9 mouse cellular contexts compared by ENCODE assay signal in the genomic region with DNA sequence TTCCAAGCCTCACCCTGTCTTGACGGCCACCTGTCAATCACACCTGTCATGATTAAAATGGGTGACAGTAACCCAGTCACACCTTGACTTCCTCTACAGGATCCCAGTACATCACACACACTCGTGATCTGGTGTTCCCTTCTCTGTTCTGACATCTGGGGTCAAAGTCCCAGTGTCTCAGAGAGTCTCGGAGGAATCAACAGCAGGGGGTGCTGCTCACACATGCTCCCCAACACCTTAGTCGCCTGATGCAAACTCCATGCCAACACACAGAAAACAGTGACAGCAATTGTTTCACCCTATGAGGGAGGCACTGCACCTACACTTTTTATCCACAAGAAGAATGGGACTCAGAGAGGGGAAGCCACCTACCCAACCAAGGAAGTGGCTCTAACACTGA. TPM values are rescaled to one million over a fixed set of nuclear protein-coding genes. Genes with fewer than 3 reads are reported as not detected.
DNase-seq lines count a peak whose midpoint lies in the region; ATAC-seq and TF ChIP-seq lines count a peak whose summit lies in the region.
"Had no signal": no experiment of that assay in that cellular context is flagged by ENCODE, and none has a peak within 500 bp of the region (broad histone marks: within the 10 kb centered on the region; RNA-seq: fewer than 3 reads in every experiment).

No protein-coding gene starts in this region.

- no peaks in the 10 kb centered on the region for H3K9me3 ChIP-seq in liver, embryonic 14.5 days (ENCODE audit: control insufficient read depth, low read length)
- no peaks in the 10 kb centered on the region for H3K9me3 ChIP-seq in stomach, postnatal 0 days (ENCODE audit: control insufficient read depth, low read length)
- H3K9me3 ChIP-seq: stomach, embryonic 15.5 days had no signal

- H3K36me3 ChIP-seq in liver, embryonic 14.5 days (replicated peaks; ENCODE audit: control insufficient read depth, insufficient read depth, low read depth): no peaks in the 10 kb centered on the region
- H3K36me3 ChIP-seq in stomach, postnatal 0 days (ENCODE audit: control insufficient read depth, insufficient read depth, low read length): no peaks in the 10 kb centered on the region
- H3K36me3 ChIP-seq: stomach, embryonic 15.5 days had no signal

- no peak overlapping the region for H3K4me3 ChIP-seq in liver, embryonic 14.5 days (ENCODE audit: insufficient read depth in 1 of 2, low read depth in 2 of 2, low read length in 2 of 2)
- no peak overlapping the region for H3K4me3 ChIP-seq in stomach, postnatal 0 days (ENCODE audit: low read depth, low read length)
- H3K4me3 ChIP-seq: stomach, embryonic 15.5 days had no signal

- no peaks in the 10 kb centered on the region for H3K4me1 ChIP-seq in liver, embryonic 14.5 days (replicated peaks; ENCODE audit: control insufficient read depth in 2 of 2, insufficient read depth in 2 of 2, low read length in 1 of 2)
- H3K4me1 ChIP-seq in stomach, postnatal 0 days (replicated peaks; ENCODE audit: control insufficient read depth, insufficient read depth): no peaks in the 10 kb centered on the region

- no peak for DNase-seq in liver, embryonic 14.5 days (ENCODE audit: low read depth in 3 of 3, low spot score in 3 of 3)
- DNase-seq in liver (no peak), ES-CJ7 (ENCODE audit: low read depth, low spot score) (peak; percentile 60), adipocyte (ENCODE audit: low spot score) (no peak)
- peak; percentile 58 for DNase-seq in kidney, adult 9 months
- DNase-seq in stomach, postnatal 0 days (ENCODE audit: low spot score): peak; percentile 59
- DNase-seq in gastrocnemius, adult 18-20 months (ENCODE audit: low spot score): no peak
- no peak for DNase-seq in heart, adult 9 months (ENCODE audit: low spot score in 2 of 2)

- H3K27ac ChIP-seq in liver, embryonic 14.5 days: no peak overlapping the region
- H3K27ac ChIP-seq in stomach, postnatal 0 days (replicated peaks): no peak overlapping the region
- H3K27ac ChIP-seq: stomach, embryonic 15.5 days had no signal

- WGBS in liver, embryonic 14.5 days (ENCODE audit: insufficient replicate concordance): 41% methylated on average over 4 of the region's 4 CpGs
- WGBS in stomach, postnatal 0 days: 46% methylated on average over 4 of the region's 4 CpGs

- peak; percentile 42 for TF ChIP-seq CTCF in liver, embryonic 14.5 days (IDR thresholded peaks at IDR 0.05; ENCODE audit: low read depth)
- TF ChIP-seq CTCF in stomach, postnatal 0 days (IDR thresholded peaks at IDR 0.05; ENCODE audit: low read depth): peak; percentile 67

- no peak for ATAC-seq in liver, embryonic 14.5 days (ENCODE audit: insufficient read depth)
- peak; percentile 36; the same call in 1 of the 2 replicates for ATAC-seq in stomach, postnatal 0 days (ENCODE audit: low FRiP score, low TSS enrichment)

- no peak overlapping the region for H3K4me2 ChIP-seq in liver, embryonic 14.5 days (ENCODE audit: low read depth)
- no peak overlapping the region for H3K4me2 ChIP-seq in stomach, postnatal 0 days (replicated peaks; ENCODE audit: low read depth)
- H3K4me2 ChIP-seq: stomach, embryonic 15.5 days had no signal

- TF ChIP-seq EP300 in liver, embryonic 14.5 days (IDR thresholded peaks at IDR 0.05; ENCODE audit: low read depth): no peak
- no peak for TF ChIP-seq EP300 in stomach, postnatal 0 days (optimal IDR thresholded peaks at IDR 0.05)

- H3K9ac ChIP-seq in liver, embryonic 14.5 days (replicated peaks): no peak overlapping the region
- no peak overlapping the region for H3K9ac ChIP-seq in stomach, postnatal 0 days (ENCODE audit: low read length)
- H3K9ac ChIP-seq: stomach, embryonic 15.5 days had no signal

- no peaks in the 10 kb centered on the region for H3K27me3 ChIP-seq in liver, embryonic 14.5 days (ENCODE audit: control insufficient read depth, insufficient read depth, low read length)
- H3K27me3 ChIP-seq in stomach, postnatal 0 days (ENCODE audit: control insufficient read depth, insufficient read depth, low read length): no peaks in the 10 kb centered on the region
- H3K27me3 ChIP-seq: stomach, embryonic 15.5 days had no signal

RNA-seq across cellular contexts. Expression of gene Kifc3, which starts 47.2 kb away (rescaled TPM):
- polyA plus RNA-seq in liver, embryonic 14.5 days (2012; rRNA removed): 4.0 and 4.6 TPM in 2 replicates
- polyA plus RNA-seq in liver, embryonic 14.5 days (2014; fragmentation: Nextera tagmentation; extraction: Ambion mirVana): 2.5 and 4.3 TPM in 2 replicates
- polyA plus RNA-seq in stomach, postnatal 0 days (2015; fragmentation: Nextera tagmentation; extraction: Ambion mirVana): 14.1 and 14.2 TPM in 2 replicates
- 10 to 100 TPM in 1 of 2 experiments, 1 to 10 TPM in 1; 8.7 to 14.5 TPM for total RNA-seq in gastrocnemius, adult 18-20 months (2021)

RNA-seq across cellular contexts. Expression of gene Cngb1, which starts 56.5 kb away (rescaled TPM):
- 0.06 and 0.11 TPM in 2 replicates for polyA plus RNA-seq in liver, embryonic 14.5 days (2012; rRNA removed)
- not detected in 2 replicates for polyA plus RNA-seq in liver, embryonic 14.5 days (2014; fragmentation: Nextera tagmentation; extraction: Ambion mirVana)
- 0.69 and 1.1 TPM in 2 replicates for polyA plus RNA-seq in stomach, postnatal 0 days (2015; fragmentation: Nextera tagmentation; extraction: Ambion mirVana)
- total RNA-seq in gastrocnemius, adult 18-20 months (2021): under 1 TPM; 0.05 to 0.07 TPM

Comparison
In these comparisons a context has a peak if more than half of its experiments do, and no peak if none do; other contexts are left out.
1. DNase-seq: peak in ES-CJ7 (single experiment), kidney, adult 9 months (single experiment) and stomach, postnatal 0 days (single experiment); none in liver, embryonic 14.5 days (0 of 3), liver (single experiment), adipocyte (single experiment), gastrocnemius, adult 18-20 months (single experiment) and heart, adult 9 months (0 of 2).